In genomic region chr1:165461681-165462080, GRCm38 (mm10) we compare ENCODE assay signal across 8 mouse cellular contexts. TPM values are rescaled to one million over a fixed set of nuclear protein-coding genes. Genes with fewer than 3 reads are reported as not detected.
DNase-seq lines count a peak whose midpoint lies in the region; ATAC-seq and TF ChIP-seq lines count a peak whose summit lies in the region.

No protein-coding gene starts in this region.

- H3K36me3 ChIP-seq in hindbrain, embryonic 13.5 days: no peaks in the 10 kb centered on the region
- no peaks in the 10 kb centered on the region for H3K36me3 ChIP-seq in liver, embryonic 11.5 days (ENCODE audit: control insufficient read depth, insufficient read depth, low read length)
- H3K36me3 ChIP-seq in stomach, embryonic 14.5 days (ENCODE audit: control insufficient read depth, insufficient read depth, low read length): no peaks in the 10 kb centered on the region

- no peak for TF ChIP-seq POLR2A in cortical plate, adult 2 months (IDR thresholded peaks at IDR 0.05; ENCODE audit: extremely low read depth, insufficient read depth, low read length)

- H3K27me3 ChIP-seq in hindbrain, embryonic 13.5 days: no peaks in the 10 kb centered on the region
- H3K27me3 ChIP-seq in liver, embryonic 11.5 days (replicated peaks; ENCODE audit: control insufficient read depth, insufficient read depth, low read length): no peaks in the 10 kb centered on the region
- no peaks in the 10 kb centered on the region for H3K27me3 ChIP-seq in stomach, embryonic 14.5 days (ENCODE audit: control insufficient read depth, insufficient read depth, low read length)

- no peaks in the 10 kb centered on the region for H3K4me1 ChIP-seq in cortical plate, adult 2 months (ENCODE audit: control insufficient read depth, insufficient read depth, low read length)
- H3K4me1 ChIP-seq in hindbrain, embryonic 13.5 days (replicated peaks): peaks cover 14% of the 10 kb centered on the region
- H3K4me1 ChIP-seq in liver, embryonic 11.5 days (replicated peaks; ENCODE audit: control insufficient read depth, insufficient read depth, low read length): peaks cover 5% of the 10 kb centered on the region; the same call in 1 of the 2 replicates
- H3K4me1 ChIP-seq in stomach, embryonic 14.5 days (ENCODE audit: control insufficient read depth, insufficient read depth, low read length): 0 out of 2 replicates have a peak, but pooled peaks cover 3% of the 10 kb centered on the region

- TF ChIP-seq CTCF in layer of hippocampus, adult 2 months (conservative IDR thresholded peaks at IDR 0.05): no peak
- no peak for TF ChIP-seq CTCF in cortical plate, adult 2 months (IDR thresholded peaks at IDR 0.05; ENCODE audit: extremely low read depth, insufficient read depth, low read length)

- peak overlapping the region; percentile 77 for H3K4me3 ChIP-seq in layer of hippocampus, adult 2 months
- peak overlapping the region; percentile 54 for H3K4me3 ChIP-seq in cortical plate, adult 2 months (ENCODE audit: insufficient read depth, low read length)
- peak overlapping the region; percentile 93 for H3K4me3 ChIP-seq in hindbrain, embryonic 13.5 days
- peak overlapping the region; percentile 88 for H3K4me3 ChIP-seq in liver, embryonic 11.5 days (ENCODE audit: low read depth, low read length)
- peak overlapping the region; percentile 96 for H3K4me3 ChIP-seq in stomach, embryonic 14.5 days (ENCODE audit: low read depth, low read length)

- no peaks in the 10 kb centered on the region for H3K9me3 ChIP-seq in hindbrain, embryonic 13.5 days
- no peaks in the 10 kb centered on the region for H3K9me3 ChIP-seq in liver, embryonic 11.5 days (ENCODE audit: control insufficient read depth, low read length)
- no peaks in the 10 kb centered on the region for H3K9me3 ChIP-seq in stomach, embryonic 14.5 days (ENCODE audit: control insufficient read depth, low read depth, low read length)

- DNase-seq in layer of hippocampus, adult 2 months (ENCODE audit: low spot score in 2 of 2): no peak
- DNase-seq in layer of hippocampus, adult 9-11 months: no peak
- peak; percentile 52 for DNase-seq in liver, embryonic 11.5 days (ENCODE audit: low spot score)
- no peak for DNase-seq in right cerebral cortex, adult 18-20 months
- DNase-seq in ovary, postnatal 10 days (ENCODE audit: low spot score): no peak

- H3K9ac ChIP-seq in hindbrain, embryonic 13.5 days: peak overlapping the region; percentile 79
- H3K9ac ChIP-seq in liver, embryonic 11.5 days (ENCODE audit: low read depth, low read length): peak overlapping the region; percentile 78
- H3K9ac ChIP-seq in stomach, embryonic 14.5 days (replicated peaks; ENCODE audit: low read depth, low read length): peak overlapping the region; percentile 57

- WGBS in hindbrain, embryonic 13.5 days: 4% methylated on average over 9 of the region's 9 CpGs
- 3% methylated on average over 9 of the region's 9 CpGs for WGBS in liver, embryonic 11.5 days
- WGBS in stomach, embryonic 14.5 days: 6% methylated on average over 9 of the region's 9 CpGs

- peak overlapping the region; percentile 76 for H3K4me2 ChIP-seq in hindbrain, embryonic 13.5 days
- peak overlapping the region; percentile 89 for H3K4me2 ChIP-seq in liver, embryonic 11.5 days
- H3K4me2 ChIP-seq in stomach, embryonic 14.5 days (replicated peaks; ENCODE audit: low read depth, low read length): peak overlapping the region; percentile 63

- H3K27ac ChIP-seq in layer of hippocampus, adult 2 months: peak overlapping the region; percentile 93
- peak overlapping the region; percentile 57 for H3K27ac ChIP-seq in cortical plate, adult 2 months (ENCODE audit: insufficient read depth, low read length)
- H3K27ac ChIP-seq in hindbrain, embryonic 13.5 days: peak overlapping the region; percentile 97; the same call in 1 of the 2 replicates
- peak overlapping the region; percentile 93 for H3K27ac ChIP-seq in liver, embryonic 11.5 days (ENCODE audit: low read depth, low read length)
- H3K27ac ChIP-seq in stomach, embryonic 14.5 days (ENCODE audit: low read length): no peak overlapping the region

- no peak for ATAC-seq in hindbrain, embryonic 13.5 days (ENCODE audit: low FRiP score)
- ATAC-seq in liver, embryonic 11.5 days (replicated peaks; ENCODE audit: low FRiP score): no peak
- no peak for ATAC-seq in stomach, embryonic 14.5 days (ENCODE audit: insufficient number of reproducible peaks, insufficient read depth, low FRiP score, low read depth)

RNA-seq across cellular contexts. Expression of gene Mpc2, which starts 1.2 kb away (rescaled TPM):
- total RNA-seq in layer of hippocampus, adult 2 months (2021): 100 to 1,000 TPM; 122 to 126 TPM
- 159 and 161 TPM in 2 replicates for polyA plus RNA-seq in cortical plate, adult 2 months (2012; rRNA removed)
- polyA plus RNA-seq in hindbrain, embryonic 13.5 days (2015; fragmentation: Nextera tagmentation; extraction: Ambion mirVana): 173 and 191 TPM in 2 replicates
- 187 and 198 TPM in 2 replicates for polyA plus RNA-seq in liver, embryonic 11.5 days (2014; fragmentation: Nextera tagmentation; extraction: Ambion mirVana)
- polyA plus RNA-seq in stomach, embryonic 14.5 days (2014; fragmentation: Nextera tagmentation; extraction: Ambion mirVana): 154 and 161 TPM in 2 replicates

RNA-seq across cellular contexts. Expression of gene Dcaf6, which starts 1.4 kb away (rescaled TPM):
- 10 to 100 TPM; 91.8 to 98.5 TPM for total RNA-seq in layer of hippocampus, adult 2 months (2021)
- 73.1 and 76.2 TPM in 2 replicates for polyA plus RNA-seq in cortical plate, adult 2 months (2012; rRNA removed)
- polyA plus RNA-seq in hindbrain, embryonic 13.5 days (2015; fragmentation: Nextera tagmentation; extraction: Ambion mirVana): 12.8 and 14.6 TPM in 2 replicates
- polyA plus RNA-seq in liver, embryonic 11.5 days (2014; fragmentation: Nextera tagmentation; extraction: Ambion mirVana): 15.9 and 18.0 TPM in 2 replicates
- 24.5 and 26.1 TPM in 2 replicates for polyA plus RNA-seq in stomach, embryonic 14.5 days (2014; fragmentation: Nextera tagmentation; extraction: Ambion mirVana)

RNA-seq across cellular contexts. Expression of gene Adcy10, which starts 23.3 kb away (rescaled TPM):
- under 1 TPM; 0.33 to 0.39 TPM for total RNA-seq in layer of hippocampus, adult 2 months (2021)
- polyA plus RNA-seq in cortical plate, adult 2 months (2012; rRNA removed): 0.21 and 0.57 TPM in 2 replicates
- polyA plus RNA-seq in hindbrain, embryonic 13.5 days (2015; fragmentation: Nextera tagmentation; extraction: Ambion mirVana): 0.26 and 0.35 TPM in 2 replicates
- polyA plus RNA-seq in liver, embryonic 11.5 days (2014; fragmentation: Nextera tagmentation; extraction: Ambion mirVana): 0.04 and 0.23 TPM in 2 replicates
- polyA plus RNA-seq in stomach, embryonic 14.5 days (2014; fragmentation: Nextera tagmentation; extraction: Ambion mirVana): 0.39 TPM in 1 of 2 replicates, not detected in the other
